Mouse (Mus musculus): ENCODE data around the gene Rims4.

The Rims4 gene

DNA sequence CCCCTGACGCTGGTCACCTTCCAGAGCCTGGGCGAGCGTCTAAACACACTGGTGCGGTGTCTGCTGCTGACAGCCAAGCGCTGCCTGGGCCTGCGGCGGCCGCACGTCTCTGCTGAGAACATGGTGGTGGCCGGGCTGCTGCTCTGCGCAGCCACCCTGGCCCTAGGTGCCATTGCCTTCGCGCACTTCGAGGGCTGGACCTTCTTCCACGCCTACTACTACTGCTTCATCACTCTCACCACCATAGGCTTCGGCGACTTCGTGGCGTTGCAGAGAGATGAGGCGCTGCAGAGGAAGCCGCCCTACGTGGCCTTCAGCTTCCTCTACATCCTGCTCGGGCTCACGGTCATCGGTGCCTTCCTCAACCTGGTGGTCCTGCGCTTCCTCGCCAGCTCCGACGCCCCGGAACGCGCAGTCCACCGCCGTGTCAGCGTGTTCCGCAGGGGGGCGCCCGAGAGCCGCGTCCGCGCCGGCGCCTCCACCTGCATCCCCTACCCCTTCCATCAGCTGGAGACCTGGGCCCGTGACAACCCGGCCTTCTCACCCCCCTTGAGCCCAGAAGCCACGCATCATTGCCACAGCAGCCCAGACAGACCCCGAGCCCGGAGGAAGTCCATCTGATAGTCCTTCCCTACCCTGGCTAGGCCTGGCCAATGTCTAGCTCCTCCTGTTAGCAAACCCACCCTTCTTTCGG is 60.1 kb downstream of the Rims4 start:
- no peak for DNase-seq

DNA sequence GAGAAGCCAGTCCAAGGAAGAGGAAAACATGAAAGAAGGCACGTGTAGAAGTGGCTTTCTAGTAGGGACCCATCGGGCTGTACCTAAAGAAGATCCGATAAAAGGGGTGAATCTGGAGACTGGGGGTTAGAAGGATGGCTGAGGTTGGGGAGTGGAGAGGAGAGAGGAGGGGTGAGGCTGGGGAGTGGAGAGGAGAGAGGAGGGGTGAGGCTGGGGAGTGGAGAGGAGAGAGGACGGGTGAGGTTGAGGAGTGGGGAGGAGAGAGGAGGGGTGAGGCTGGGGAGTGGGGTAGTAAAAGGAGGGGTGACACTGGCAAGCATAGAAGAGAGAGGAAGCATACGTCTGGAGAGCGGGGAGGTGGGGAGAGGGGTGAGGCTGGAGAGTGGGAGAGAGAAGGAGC is 61.2 kb downstream of the Rims4 start:
- no peak for DNase-seq

DNA sequence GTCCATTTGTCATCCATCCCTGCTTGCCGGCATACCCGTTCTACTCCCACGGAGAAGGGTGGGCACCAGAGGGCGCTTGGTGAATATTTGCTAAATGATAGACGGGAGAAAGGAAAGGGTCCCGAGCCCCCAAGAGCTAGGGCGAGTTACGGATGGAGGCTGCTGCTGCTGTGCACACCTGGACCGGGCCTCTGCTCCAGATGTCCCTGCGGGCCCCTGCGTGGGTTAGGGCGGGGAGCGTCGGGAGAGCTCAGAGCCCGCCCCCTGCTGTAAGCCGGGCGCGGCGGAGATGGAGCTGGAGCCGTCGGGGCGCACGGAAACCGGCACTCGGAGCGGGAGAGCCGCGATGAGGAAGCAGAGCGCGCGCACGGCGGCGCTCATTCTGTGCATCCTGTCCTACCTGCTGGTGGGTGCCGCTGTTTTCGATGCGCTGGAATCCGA is 65.0 kb downstream of the Rims4 start, which contains the start of gene Kcnk15:
Gene Kcnk15, plus strand, starts transcription at position 191 of the 441 bp plus-strand sequence.
- DNase-seq: no peak

GRCm38 (mm10) chr2:163842043-163842442 is 76.4 kb downstream of the Rims4 start:
- DNase-seq: no peak

DNA sequence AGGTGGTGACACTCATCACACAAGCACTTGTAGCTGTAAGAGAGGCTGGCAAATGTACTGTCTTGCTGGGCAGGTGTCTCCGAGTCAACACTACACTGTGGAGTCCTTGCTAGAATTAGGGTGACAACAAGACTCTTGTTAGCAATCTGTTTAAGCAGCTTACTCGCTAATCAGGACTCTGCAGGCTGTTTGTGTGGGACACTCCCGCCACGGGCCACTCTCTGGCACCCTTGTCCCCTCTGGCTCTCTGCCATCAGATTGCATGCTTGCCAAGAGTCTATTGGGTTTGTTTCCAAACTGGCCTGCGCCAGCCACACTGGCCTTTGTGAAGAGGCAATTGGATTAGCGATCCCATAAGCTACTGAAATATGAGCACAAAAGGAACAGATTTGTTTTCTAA is 79.0 kb downstream of the Rims4 start:
- peak; percentile 21 to 47 for DNase-seq

DNA sequence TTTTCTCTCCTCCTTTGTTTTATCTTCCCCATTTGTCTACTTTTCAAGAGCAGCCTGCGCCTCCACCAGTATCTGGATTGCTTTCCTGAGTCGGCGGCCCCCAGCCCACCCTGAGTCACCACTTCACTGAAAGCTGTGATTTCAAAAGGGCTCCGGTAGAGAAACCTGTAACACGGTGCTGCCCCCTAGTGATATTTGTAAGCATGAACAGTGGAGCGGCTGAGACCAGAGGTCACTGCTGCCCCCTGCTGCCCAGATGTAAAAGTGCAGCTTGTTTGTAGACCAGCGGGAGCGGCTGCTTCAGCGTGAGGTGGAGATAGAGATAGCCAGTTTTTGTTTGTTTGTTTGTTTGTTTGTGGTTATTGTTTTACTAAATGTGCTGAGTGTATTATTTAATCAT is 80.4 kb downstream of the Rims4 start:
- DNase-seq: peak; percentile 55 to 77

DNA sequence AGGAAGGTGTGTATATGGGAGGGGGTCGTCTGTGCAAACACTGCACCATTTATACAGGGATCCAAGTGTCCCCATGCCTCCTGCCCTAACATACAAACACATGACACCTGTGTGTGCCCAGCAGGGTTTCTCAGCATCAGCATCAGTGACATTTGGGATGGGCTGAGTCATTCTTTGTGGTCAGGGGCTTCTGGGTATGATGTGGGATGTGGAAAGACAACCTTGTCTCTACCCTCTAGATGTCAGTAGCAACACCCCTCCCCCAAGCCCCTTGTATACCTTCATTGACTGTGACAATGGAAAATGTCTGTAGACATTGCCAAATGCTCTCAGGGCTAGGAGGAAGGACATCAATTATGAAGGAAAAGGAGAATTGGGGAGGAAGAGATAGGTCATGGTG is 87.3 kb downstream of the Rims4 start:
- no peak for DNase-seq

GRCm38 (mm10) chr2:163826494-163826893 is 92.0 kb downstream of the Rims4 start:
- no peak for DNase-seq

- DNase-seq: no peak
Observed at GRCm38 (mm10) chr2:163825861-163826260, 92.6 kb downstream of the Rims4 start.

DNA sequence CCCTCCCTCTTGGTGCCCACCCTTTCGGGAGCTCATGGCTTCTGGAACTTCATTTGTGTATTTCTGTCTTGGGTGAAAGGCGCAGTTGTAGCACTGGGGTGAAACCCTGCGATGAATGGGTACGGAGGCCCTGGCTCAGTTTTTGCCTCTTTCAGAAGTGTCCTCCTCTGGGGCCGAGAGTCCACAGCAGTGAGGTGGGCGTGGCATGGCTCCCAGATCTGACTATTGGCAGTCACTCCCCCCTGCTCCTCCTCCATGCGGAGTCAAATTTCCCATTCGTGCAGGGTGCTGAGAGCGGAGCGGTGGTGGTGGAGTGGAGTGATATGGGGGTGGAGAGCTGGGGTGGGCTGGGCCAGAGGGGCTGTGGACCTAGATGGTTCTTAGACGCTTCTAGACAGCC is 94.7 kb downstream of the Rims4 start:
- DNase-seq: peak; percentile 14 to 25

GRCm38 (mm10) chr2:163823248-163823647 is 95.2 kb downstream of the Rims4 start:
- peak in 1 of 2 experiments; percentile 47 for DNase-seq

- DNase-seq: peak; percentile 34 to 58
Observed at GRCm38 (mm10) chr2:163820607-163821006, 97.9 kb downstream of the Rims4 start, which contains the start of gene Ccn5. Gene Ccn5, plus strand, starts transcription at chr2:163820861.

- DNase-seq: no peak
Observed at GRCm38 (mm10) chr2:163814739-163815465, 103.6 kb downstream of the Rims4 start.

DNA sequence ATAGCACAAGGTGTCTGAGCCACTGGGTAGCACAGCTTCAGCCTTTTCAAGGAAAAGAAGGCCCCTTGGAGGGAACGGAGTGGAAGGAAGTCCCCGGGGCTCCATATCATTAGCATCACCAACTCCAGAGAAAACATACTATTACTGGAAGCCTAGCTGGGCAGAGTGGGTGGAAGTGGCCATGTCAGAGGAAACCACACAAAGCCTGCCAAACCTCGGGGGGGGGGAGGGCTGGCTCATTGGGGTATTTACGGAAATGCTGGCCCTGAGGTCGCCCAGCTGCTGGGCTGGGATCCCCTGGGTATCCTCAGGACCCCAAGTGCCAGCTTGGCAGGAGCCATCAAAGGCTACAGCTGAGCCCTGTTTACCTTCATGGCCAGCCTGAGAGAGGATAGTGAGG is 105.4 kb downstream of the Rims4 start:
- DNase-seq: no peak
